Mouse (Mus musculus) heart, postnatal 0 days (tissue): ENCODE measurements around the gene Meioc.

Experiments
- CTCF ChIP-seq: IDR thresholded peaks from 2 replicates; pipeline ENCODE4 v1.5.1; 2016; ENCODE audit warnings: antibody characterized with exemption, control low read depth, low read depth
- EP300 ChIP-seq: IDR thresholded peaks from 2 replicates; pipeline ENCODE4 v1.6.1; 2016; ENCODE audit warnings: antibody characterized with exemption, low read depth

DNA sequence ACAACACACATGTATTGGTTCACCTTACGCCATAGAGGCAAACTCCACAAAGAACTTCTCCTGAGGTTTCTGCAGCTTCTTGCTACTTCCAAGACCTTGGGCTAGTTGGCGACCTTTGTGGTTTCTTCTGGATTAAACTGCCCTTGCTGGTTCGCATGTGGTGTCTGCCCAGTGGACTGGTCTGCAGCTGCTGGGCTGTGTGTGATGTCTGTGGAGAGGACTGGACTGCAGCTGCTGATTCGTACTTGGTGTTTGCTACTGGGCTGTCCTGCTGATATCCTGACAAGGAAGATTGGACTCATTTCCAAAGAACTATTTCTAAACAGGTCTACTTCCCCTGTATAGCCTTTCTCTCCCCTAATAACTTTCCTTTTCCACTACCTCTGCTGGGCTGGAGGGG is 48.9 kb downstream of the Meioc start:
- no peak for TF ChIP-seq CTCF
- TF ChIP-seq EP300 = no peak
